Mouse (Mus musculus) kidney, adult 8-10 months (tissue): ENCODE measurements at regions not wholly inside any gene's neighbourhood (a gene's known extent, or its start where the extent isn't known, plus 50 kb on each side); places are given as distances from the start of the nearest gene placed in this dataset.

Source experiments
- DNase-seq, 2 experiments: peaks; one replicate each; pipeline ENCODE4 v3.0.0; 2022

DNA sequence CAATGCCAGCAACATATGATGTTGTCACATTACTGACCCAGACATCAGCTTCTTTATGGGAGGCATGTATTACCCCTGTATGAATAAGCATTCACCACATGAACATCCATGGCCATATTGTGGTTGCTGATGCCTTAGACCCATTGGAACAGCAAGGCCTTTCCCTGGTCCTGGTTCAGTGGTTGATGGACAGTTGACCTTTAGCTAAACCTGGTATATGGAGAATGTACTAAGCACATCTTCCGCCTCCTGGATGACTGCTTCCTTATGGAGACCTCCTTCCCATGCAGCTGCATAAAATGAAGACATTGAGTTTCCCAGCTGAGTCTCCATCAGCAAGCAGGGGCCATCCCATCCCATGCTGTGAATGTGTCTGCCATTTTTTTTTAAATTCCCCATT, 61.9 kb upstream of the Cwc22 start:
- DNase-seq, result no peak

- DNase-seq, result no peak
Observed at GRCm38 (mm10) chr2:78005402-78006021, 59.3 kb upstream of the Cwc22 start.

GRCm38 (mm10) chr2:78004426-78004825, 58.3 kb upstream of the Cwc22 start:
- DNase-seq, result no peak
